Mouse (Mus musculus) retina, postnatal 1 day (tissue): ENCODE measurements around the gene Pgghg.

Source experiments
- DNase-seq: peaks from one replicate; pipeline ENCODE4 v3.0.0-alpha.2; 2012

Gene Pgghg

DNA sequence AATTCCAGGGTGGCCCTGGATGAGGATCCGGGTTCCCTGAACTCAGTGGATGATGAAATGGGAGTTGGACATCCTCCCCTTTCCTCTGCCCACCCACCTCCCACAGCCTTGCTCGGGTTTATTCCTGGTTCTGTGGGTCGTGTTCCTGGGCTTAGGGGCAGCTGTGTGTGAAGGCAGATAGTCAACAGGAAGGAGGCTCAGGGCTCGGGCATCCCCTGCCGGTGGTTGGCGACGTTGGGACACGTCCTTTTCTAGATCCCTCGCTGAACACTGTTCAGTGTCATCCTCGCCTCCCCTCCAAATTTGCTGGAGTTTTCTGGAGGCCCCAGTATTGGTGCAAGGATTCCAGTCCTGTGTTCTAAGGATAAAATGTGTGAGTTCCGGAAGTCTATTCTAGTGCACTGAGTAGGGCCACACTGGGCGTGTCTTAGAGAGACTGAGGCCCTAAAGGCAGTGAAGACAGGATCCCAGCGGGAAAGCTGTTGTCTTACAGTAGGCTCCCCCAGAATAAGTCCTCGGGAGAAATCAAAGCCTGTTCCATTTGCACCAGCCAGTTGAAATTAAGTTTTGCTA lies 50.0 kb downstream of the Pgghg start:
- DNase-seq, result no peak
